In genomic region chr2:105074196-105074595, GRCm38 (mm10) we compare ENCODE assay signal across 31 mouse cellular contexts. TPM values are rescaled to one million over a fixed set of nuclear protein-coding genes. Genes with fewer than 3 reads are reported as not detected.
A peak's percentile ranks its signal among the peaks of the same experiment; 100 is the strongest.
DNase-seq lines count a peak whose midpoint lies in the region; ATAC-seq lines count a peak whose summit lies in the region.
"Had no signal": no experiment of that assay in that cellular context is flagged by ENCODE, and none has a peak within 500 bp of the region (broad histone marks: within the 10 kb centered on the region; RNA-seq: fewer than 3 reads in every experiment).

No protein-coding gene starts in this region.

- no peak overlapping the region for H3K27ac ChIP-seq in midbrain, embryonic 15.5 days
- H3K27ac ChIP-seq: embryonic facial prominence, embryonic 10.5 days; forebrain, embryonic 13.5 days; layer of hippocampus, adult 2 months; limb, embryonic 15.5 days; liver, embryonic 15.5 days; midbrain, embryonic 12.5 days; neural tube, embryonic 12.5 days; stomach, postnatal 0 days had no signal

- no peaks in the 10 kb centered on the region for H3K4me1 ChIP-seq in midbrain, embryonic 15.5 days
- H3K4me1 ChIP-seq: embryonic facial prominence, embryonic 10.5 days; forebrain, embryonic 13.5 days; limb, embryonic 15.5 days; liver, embryonic 15.5 days; midbrain, embryonic 12.5 days; neural tube, embryonic 12.5 days had no signal

- ATAC-seq in midbrain, embryonic 15.5 days (replicated peaks), result no peak
- ATAC-seq: forebrain, embryonic 13.5 days; hindbrain, embryonic 16.5 days; lung, postnatal 0 days had no signal

- no peaks in the 10 kb centered on the region for H3K36me3 ChIP-seq in midbrain, embryonic 15.5 days (replicated peaks)
- H3K36me3 ChIP-seq: embryonic facial prominence, embryonic 10.5 days; G1E; limb, embryonic 15.5 days; liver, embryonic 15.5 days; midbrain, embryonic 12.5 days; neural tube, embryonic 12.5 days had no signal

- no peak overlapping the region for H3K9ac ChIP-seq in midbrain, embryonic 15.5 days
- H3K9ac ChIP-seq: forebrain, embryonic 13.5 days; limb, embryonic 15.5 days; liver, embryonic 15.5 days; midbrain, embryonic 12.5 days; neural tube, embryonic 12.5 days had no signal

- no peak overlapping the region for H3K4me3 ChIP-seq in midbrain, embryonic 15.5 days
- H3K4me3 ChIP-seq: embryonic facial prominence, embryonic 10.5 days; forebrain, embryonic 13.5 days; layer of hippocampus, adult 2 months; limb, embryonic 15.5 days; liver, embryonic 15.5 days; midbrain, embryonic 12.5 days; neural tube, embryonic 12.5 days had no signal

- H3K27me3 ChIP-seq in midbrain, embryonic 15.5 days (replicated peaks), result no peaks in the 10 kb centered on the region
- H3K27me3 ChIP-seq: forebrain, embryonic 13.5 days; limb, embryonic 15.5 days; liver, embryonic 15.5 days; midbrain, embryonic 12.5 days; neural tube, embryonic 12.5 days had no signal

- H3K4me2 ChIP-seq in midbrain, embryonic 15.5 days, result no peak overlapping the region
- H3K4me2 ChIP-seq: forebrain, embryonic 13.5 days; limb, embryonic 15.5 days; liver, embryonic 15.5 days; midbrain, embryonic 12.5 days; neural tube, embryonic 12.5 days had no signal

- WGBS in midbrain, embryonic 15.5 days, result 52% methylated on average over 4 of the region's 4 CpGs

- H3K9me3 ChIP-seq in midbrain, embryonic 15.5 days, result no peaks in the 10 kb centered on the region
- H3K9me3 ChIP-seq: embryonic facial prominence, embryonic 10.5 days; forebrain, embryonic 13.5 days; G1E; limb, embryonic 15.5 days; liver, embryonic 15.5 days; midbrain, embryonic 12.5 days; neural tube, embryonic 12.5 days had no signal

- DNase-seq in cerebellum, postnatal 14 days, result peak; percentile 6 to 10
- DNase-seq in cerebellum, adult 11 months, result no peak
- peak; percentile 29 for DNase-seq in kidney, postnatal 14 days
- no peak for DNase-seq in kidney, adult 9 months
- peak; percentile 15 for DNase-seq in adrenal gland, adult 8-10 months
- peak; percentile 87 for DNase-seq in testis, postnatal 10 days (ENCODE audit: low spot score)
- DNase-seq: cerebellum, adult 18-20 months; gastrocnemius, postnatal 25 days; kidney, adult 18-20 months; layer of hippocampus, postnatal 36 days; retina, postnatal 1 day; thymus, postnatal 25 days had no signal

RNA-seq across cellular contexts. Expression of gene Gm11060, which starts 17.6 kb away (rescaled TPM):
- not detected for total RNA-seq in adrenal gland, adult 8-10 months (2022)
- not detected in 2 replicates for polyA plus RNA-seq in midbrain, embryonic 15.5 days (2015; fragmentation: Nextera tagmentation; extraction: Ambion mirVana)
- total RNA-seq: common myeloid progenitor, adult 5-6 weeks; G1E; gastrocnemius, postnatal 25 days; heart, adult 8-10 months; hematopoietic stem cell, adult 5-6 weeks; layer of hippocampus, adult 2 months; layer of hippocampus, postnatal 36 days; left cerebral cortex, postnatal 25 days; megakaryocyte progenitor cell, adult 5-6 weeks had no signal
- polyA plus RNA-seq: embryonic facial prominence, embryonic 10.5 days; forebrain, embryonic 13.5 days; frontal cortex, adult 2 months; G1E; heart, embryonic 16.5 days; hindbrain, embryonic 16.5 days; limb, embryonic 15.5 days; liver, embryonic 15.5 days; lung, postnatal 0 days; midbrain, embryonic 12.5 days; neural tube, embryonic 12.5 days; stomach, postnatal 0 days had no signal

RNA-seq across cellular contexts. Expression of gene Wt1, which starts 52.1 kb away (rescaled TPM):
- 1 to 10 TPM; 1.1 to 3.2 (median 2.5) TPM for total RNA-seq in adrenal gland, adult 8-10 months (2022)
- polyA plus RNA-seq in midbrain, embryonic 15.5 days (2015; fragmentation: Nextera tagmentation; extraction: Ambion mirVana), result 0.09 and 0.13 TPM in 2 replicates
- total RNA-seq: common myeloid progenitor, adult 5-6 weeks; hematopoietic stem cell, adult 5-6 weeks; layer of hippocampus, adult 2 months; layer of hippocampus, postnatal 36 days; megakaryocyte progenitor cell, adult 5-6 weeks had no signal
- polyA plus RNA-seq: forebrain, embryonic 13.5 days; G1E had no signal

RNA-seq across cellular contexts. Expression of gene Eif3m, which starts 57.3 kb away (rescaled TPM):
- total RNA-seq in adrenal gland, adult 8-10 months (2022), result 100 to 1,000 TPM; 138 to 156 (median 148) TPM
- 154 TPM in 2 replicates for polyA plus RNA-seq in midbrain, embryonic 15.5 days (2015; fragmentation: Nextera tagmentation; extraction: Ambion mirVana)

Comparison
In these comparisons a context has a peak if more than half of its experiments do, and no peak if none do; other contexts are left out.
1. DNase-seq: peak in cerebellum, postnatal 14 days (2 of 2), kidney, postnatal 14 days (single experiment), adrenal gland, adult 8-10 months (single experiment) and testis, postnatal 10 days (single experiment); none in cerebellum, adult 11 months (single experiment) and kidney, adult 9 months (single experiment).